Comparison of ENCODE assay signal across 8 mouse cellular contexts in the genomic region with DNA sequence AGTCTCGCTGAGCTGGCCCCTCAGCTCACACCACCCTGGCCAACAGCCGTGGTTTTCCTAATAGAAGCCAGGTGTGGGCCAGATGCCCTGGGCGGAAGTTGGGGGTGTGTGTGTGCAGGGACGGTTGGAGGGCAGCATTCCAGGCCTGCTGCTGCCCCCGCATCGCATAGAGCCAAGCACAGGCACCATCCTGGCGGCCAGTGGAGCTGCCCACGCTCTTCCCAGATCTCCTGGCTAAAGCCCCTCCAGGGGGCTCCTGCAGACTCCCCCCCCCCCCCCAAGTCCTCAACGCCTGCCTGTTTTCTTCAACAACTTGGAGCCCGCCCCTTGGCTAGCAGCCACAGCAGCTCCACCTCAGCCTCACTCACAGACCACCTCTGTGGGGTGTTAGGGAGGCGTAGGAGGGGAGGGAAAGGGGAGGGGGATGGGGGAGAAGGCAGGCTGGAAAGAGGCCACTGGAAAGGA. TPM values are rescaled to one million over a fixed set of nuclear protein-coding genes. Genes with fewer than 3 reads are reported as not detected.
DNase-seq lines count a peak whose midpoint lies in the region; ATAC-seq and TF ChIP-seq lines count a peak whose summit lies in the region.

No protein-coding gene starts in this region.

- H3K4me2 ChIP-seq in kidney, postnatal 0 days (ENCODE audit: low read length), result peak overlapping the region; percentile 8; the same call in 1 of the 2 replicates
- no peak overlapping the region for H3K4me2 ChIP-seq in forebrain, embryonic 16.5 days (ENCODE audit: low read length)

- H3K9ac ChIP-seq in kidney, postnatal 0 days (ENCODE audit: low read depth, low read length), result peak overlapping the region; percentile 38; the same call in 1 of the 2 replicates
- H3K9ac ChIP-seq in forebrain, embryonic 16.5 days (replicated peaks; ENCODE audit: low read depth, low read length), result no peak overlapping the region

- H3K27me3 ChIP-seq in kidney, postnatal 0 days (ENCODE audit: insufficient read depth, low read length), result no peaks in the 10 kb centered on the region
- H3K27me3 ChIP-seq in forebrain, embryonic 16.5 days (replicated peaks; ENCODE audit: control insufficient read depth, insufficient read depth, low read length), result no peaks in the 10 kb centered on the region
- H3K27me3 ChIP-seq in limb, embryonic 10.5 days (ENCODE audit: low read depth, poor library complexity, severe bottlenecking), result no peaks in the 10 kb centered on the region

- peaks cover 6% of the 10 kb centered on the region; the same call in 1 of the 2 replicates for H3K36me3 ChIP-seq in kidney, postnatal 0 days (ENCODE audit: insufficient read depth, low read length)
- 0 out of 2 replicates have a peak, but pooled peaks cover 2% of the 10 kb centered on the region for H3K36me3 ChIP-seq in forebrain, embryonic 16.5 days (ENCODE audit: control insufficient read depth, insufficient read depth)
- peaks cover 47% of the 10 kb centered on the region for H3K36me3 ChIP-seq in limb, embryonic 10.5 days

- no peaks in the 10 kb centered on the region for H3K9me3 ChIP-seq in kidney, postnatal 0 days (replicated peaks; ENCODE audit: low read length)
- no peaks in the 10 kb centered on the region for H3K9me3 ChIP-seq in forebrain, embryonic 16.5 days (ENCODE audit: control insufficient read depth, low read length)
- H3K9me3 ChIP-seq in limb, embryonic 10.5 days (replicated peaks), result no peaks in the 10 kb centered on the region

- TF ChIP-seq CTCF in kidney, postnatal 0 days (IDR thresholded peaks at IDR 0.05; ENCODE audit: low read depth), result no peak
- no peak for TF ChIP-seq CTCF in brain, embryonic 14.5 days (IDR thresholded peaks at IDR 0.05; ENCODE audit: borderline replicate concordance, extremely low read depth, insufficient read depth, insufficient read length)

- DNase-seq in kidney, postnatal 0 days (ENCODE audit: low spot score), result peak; percentile 85
- DNase-seq in kidney, postnatal 14 days, result no peak
- peak; percentile 84 for DNase-seq in brain, embryonic 14.5 days (ENCODE audit: low read depth)
- DNase-seq in limb, embryonic 10.5 days (ENCODE audit: low spot score), result peak; percentile 98
- peak; percentile 63 for DNase-seq in ovary, postnatal 14 days (ENCODE audit: low spot score)
- no peak for DNase-seq in adrenal gland, postnatal 14 days

- TF ChIP-seq POLR2A in brain, embryonic 14.5 days (IDR thresholded peaks at IDR 0.05; ENCODE audit: borderline replicate concordance, extremely low read depth, insufficient read depth, insufficient read length, poor library complexity, severe bottlenecking), result no peak

- H3K4me3 ChIP-seq in kidney, postnatal 0 days (replicated peaks; ENCODE audit: low read depth, low read length), result no peak overlapping the region
- H3K4me3 ChIP-seq in forebrain, embryonic 16.5 days (replicated peaks; ENCODE audit: low read length), result no peak overlapping the region
- H3K4me3 ChIP-seq in limb, embryonic 10.5 days, result peak overlapping the region; percentile 41

- peak; percentile 81 for ATAC-seq in kidney, postnatal 0 days (replicated peaks; ENCODE audit: low FRiP score, low read depth)
- ATAC-seq in forebrain, embryonic 16.5 days, result peak; percentile 47; the same call in 1 of the 2 replicates
- ATAC-seq in monocyte, adult 5-6 weeks (replicated peaks; ENCODE audit: insufficient number of reproducible peaks, low FRiP score, low TSS enrichment, poor library complexity, severe bottlenecking), result no peak

- H3K27ac ChIP-seq in kidney, postnatal 0 days, result peak overlapping the region; percentile 74
- no peak overlapping the region; the same call in 1 of the 2 replicates for H3K27ac ChIP-seq in forebrain, embryonic 16.5 days (ENCODE audit: low read length)
- H3K27ac ChIP-seq in limb, embryonic 10.5 days, result peak overlapping the region; percentile 95

- peaks cover 28% of the 10 kb centered on the region; the same call in 1 of the 2 replicates for H3K4me1 ChIP-seq in kidney, postnatal 0 days (replicated peaks; ENCODE audit: insufficient read depth, low read length)
- peaks cover 8% of the 10 kb centered on the region for H3K4me1 ChIP-seq in forebrain, embryonic 16.5 days (replicated peaks; ENCODE audit: control insufficient read depth, insufficient read depth, low read length)
- peaks cover 68% of the 10 kb centered on the region for H3K4me1 ChIP-seq in limb, embryonic 10.5 days

- 20% methylated on average over 11 of the region's 11 CpGs for WGBS in kidney, postnatal 0 days
- 10% methylated on average over 11 of the region's 11 CpGs for whole genome bisulfite sequencing in forebrain, embryonic 16.5 days
- 9% methylated on average over 11 of the region's 11 CpGs for WGBS in limb, embryonic 10.5 days

RNA-seq across cellular contexts. Expression of gene Dnaja3, which starts 19.0 kb away (rescaled TPM):
- 87.8 and 89.3 TPM in 2 replicates for polyA plus RNA-seq in kidney, postnatal 0 days (2015; fragmentation: Nextera tagmentation; extraction: Ambion mirVana)
- polyA plus RNA-seq in brain, embryonic 14.5 days (2012; rRNA removed), result 23.5 and 28.7 TPM in 2 replicates
- polyA plus RNA-seq in forebrain, embryonic 16.5 days (2015; fragmentation: Nextera tagmentation; extraction: Ambion mirVana), result 60.3 and 61.9 TPM in 2 replicates
- 64.1 and 70.2 TPM in 2 replicates for polyA plus RNA-seq in limb, embryonic 10.5 days (2016; fragmentation: Nextera tagmentation; extraction: Ambion mirVana)
- total RNA-seq in adrenal gland, postnatal 14 days (2021), result 166 and 173 TPM in 2 replicates
- total RNA-seq in monocyte, adult 5-6 weeks (2017), result 25.9 to 34.1 TPM (median 26.3 TPM) in 3 replicates

RNA-seq across cellular contexts. Expression of gene Vasn, which starts 19.1 kb away (rescaled TPM):
- 20.4 and 21.1 TPM in 2 replicates for polyA plus RNA-seq in kidney, postnatal 0 days (2015; fragmentation: Nextera tagmentation; extraction: Ambion mirVana)
- polyA plus RNA-seq in brain, embryonic 14.5 days (2012; rRNA removed), result 6.9 and 9.9 TPM in 2 replicates
- polyA plus RNA-seq in forebrain, embryonic 16.5 days (2015; fragmentation: Nextera tagmentation; extraction: Ambion mirVana), result 3.2 and 4.3 TPM in 2 replicates
- polyA plus RNA-seq in limb, embryonic 10.5 days (2016; fragmentation: Nextera tagmentation; extraction: Ambion mirVana), result 22.5 and 28.3 TPM in 2 replicates
- total RNA-seq in adrenal gland, postnatal 14 days (2021), result 11.4 and 14.9 TPM in 2 replicates
- 0.19 to 0.43 TPM (median 0.39 TPM) in 3 replicates for total RNA-seq in monocyte, adult 5-6 weeks (2017)

RNA-seq across cellular contexts. Expression of gene Coro7, which starts 20.8 kb away (rescaled TPM):
- polyA plus RNA-seq in kidney, postnatal 0 days (2015; fragmentation: Nextera tagmentation; extraction: Ambion mirVana), result 13.1 and 16.8 TPM in 2 replicates
- polyA plus RNA-seq in brain, embryonic 14.5 days (2012; rRNA removed), result 64.0 and 68.8 TPM in 2 replicates
- polyA plus RNA-seq in forebrain, embryonic 16.5 days (2015; fragmentation: Nextera tagmentation; extraction: Ambion mirVana), result 25.4 and 32.6 TPM in 2 replicates
- polyA plus RNA-seq in limb, embryonic 10.5 days (2016; fragmentation: Nextera tagmentation; extraction: Ambion mirVana), result 21.8 and 22.9 TPM in 2 replicates
- total RNA-seq in adrenal gland, postnatal 14 days (2021), result 33.6 and 38.7 TPM in 2 replicates
- total RNA-seq in monocyte, adult 5-6 weeks (2017), result 28.4 to 62.6 TPM (median 29.8 TPM) in 3 replicates

RNA-seq across cellular contexts. Expression of gene Pam16, which starts 34.0 kb away (rescaled TPM):
- polyA plus RNA-seq in kidney, postnatal 0 days (2015; fragmentation: Nextera tagmentation; extraction: Ambion mirVana), result 105 and 106 TPM in 2 replicates
- 121 and 169 TPM in 2 replicates for polyA plus RNA-seq in brain, embryonic 14.5 days (2012; rRNA removed)
- polyA plus RNA-seq in forebrain, embryonic 16.5 days (2015; fragmentation: Nextera tagmentation; extraction: Ambion mirVana), result 132 and 157 TPM in 2 replicates
- polyA plus RNA-seq in limb, embryonic 10.5 days (2016; fragmentation: Nextera tagmentation; extraction: Ambion mirVana), result 108 and 113 TPM in 2 replicates
- 108 and 140 TPM in 2 replicates for total RNA-seq in adrenal gland, postnatal 14 days (2021)
- total RNA-seq in monocyte, adult 5-6 weeks (2017), result 5.1 to 18.7 TPM (median 14.8 TPM) in 3 replicates

Comparison
In these comparisons a context has a peak if more than half of its experiments do, and no peak if none do; other contexts are left out.
1. DNase-seq: peak in kidney, postnatal 0 days (single experiment), brain, embryonic 14.5 days (single experiment), limb, embryonic 10.5 days (single experiment) and ovary, postnatal 14 days (single experiment); none in kidney, postnatal 14 days (single experiment) and adrenal gland, postnatal 14 days (single experiment).